In genomic region chr6:16551945-16552673, GRCm38 (mm10) we compare ENCODE assay signal across 20 mouse cellular contexts.
A peak's percentile ranks its signal among the peaks of the same experiment; 100 is the strongest.
DNase-seq lines count a peak whose midpoint lies in the region; ATAC-seq and TF ChIP-seq lines count a peak whose summit lies in the region.
"Had no signal": no experiment of that assay in that cellular context is flagged by ENCODE, and none has a peak within 500 bp of the region (broad histone marks: within the 10 kb centered on the region; RNA-seq: fewer than 3 reads in every experiment).

No protein-coding gene starts in this region.

- H3K9me3 ChIP-seq in lung, embryonic 14.5 days (ENCODE audit: low read depth, low read length) = no peaks in the 10 kb centered on the region
- H3K9me3 ChIP-seq in lung, postnatal 0 days (ENCODE audit: low read length) = no peaks in the 10 kb centered on the region
- H3K9me3 ChIP-seq in limb, embryonic 11.5 days (ENCODE audit: control insufficient read depth, low read length) = no peaks in the 10 kb centered on the region
- H3K9me3 ChIP-seq: neural tube, embryonic 13.5 days had no signal

- H3K27me3 ChIP-seq in lung, embryonic 14.5 days (ENCODE audit: insufficient read depth, low read length) = no peaks in the 10 kb centered on the region
- no peaks in the 10 kb centered on the region for H3K27me3 ChIP-seq in lung, postnatal 0 days (replicated peaks; ENCODE audit: insufficient read depth, low read length)
- H3K27me3 ChIP-seq in limb, embryonic 11.5 days (ENCODE audit: control insufficient read depth, insufficient read depth, low read length) = no peaks in the 10 kb centered on the region
- H3K27me3 ChIP-seq: neural tube, embryonic 13.5 days had no signal

- ATAC-seq in lung, embryonic 14.5 days (ENCODE audit: insufficient read depth) = no peak
- no peak for ATAC-seq in lung, postnatal 0 days
- ATAC-seq in limb, embryonic 11.5 days (ENCODE audit: insufficient number of reproducible peaks, low FRiP score, low TSS enrichment, low read depth) = peak; percentile 74
- ATAC-seq: forebrain, postnatal 0 days; hindbrain, postnatal 0 days had no signal

- WGBS in lung, embryonic 14.5 days = 39% methylated on average over 7 of the region's 7 CpGs
- 38% methylated on average over 7 of the region's 7 CpGs for WGBS in lung, postnatal 0 days
- 37% methylated on average over 7 of the region's 7 CpGs for WGBS in limb, embryonic 11.5 days

- no peak overlapping the region for H3K4me3 ChIP-seq in lung, embryonic 14.5 days (ENCODE audit: low read depth, low read length)
- H3K4me3 ChIP-seq in lung, postnatal 0 days (ENCODE audit: low read depth, low read length) = no peak overlapping the region
- H3K4me3 ChIP-seq in limb, embryonic 11.5 days (ENCODE audit: low read depth, low read length) = no peak overlapping the region
- H3K4me3 ChIP-seq: gastrocnemius, adult 2 months; neural tube, embryonic 13.5 days had no signal

- H3K4me1 ChIP-seq in lung, embryonic 14.5 days (ENCODE audit: insufficient read depth) = no peaks in the 10 kb centered on the region
- H3K4me1 ChIP-seq in lung, postnatal 0 days (ENCODE audit: insufficient read depth, low read depth, low read length) = no peaks in the 10 kb centered on the region
- H3K4me1 ChIP-seq in limb, embryonic 11.5 days (ENCODE audit: control insufficient read depth, insufficient read depth, low read length) = peaks cover 14% of the 10 kb centered on the region

- TF ChIP-seq EP300 in lung, postnatal 0 days (IDR thresholded peaks at IDR 0.05) = no peak

- H3K9ac ChIP-seq in lung, embryonic 14.5 days = no peak overlapping the region
- no peak overlapping the region for H3K9ac ChIP-seq in lung, postnatal 0 days (replicated peaks; ENCODE audit: low read depth)
- no peak overlapping the region for H3K9ac ChIP-seq in limb, embryonic 11.5 days (ENCODE audit: low read length)
- H3K9ac ChIP-seq: forebrain, postnatal 0 days; neural tube, embryonic 13.5 days had no signal

- H3K4me2 ChIP-seq in lung, embryonic 14.5 days = no peak overlapping the region
- no peak overlapping the region for H3K4me2 ChIP-seq in lung, postnatal 0 days (replicated peaks; ENCODE audit: low read depth, low read length)
- no peak overlapping the region for H3K4me2 ChIP-seq in limb, embryonic 11.5 days (ENCODE audit: low read depth, severe bottlenecking)
- H3K4me2 ChIP-seq: neural tube, embryonic 13.5 days had no signal

- no peak overlapping the region for H3K27ac ChIP-seq in lung, embryonic 14.5 days (ENCODE audit: low read depth)
- H3K27ac ChIP-seq in lung, postnatal 0 days (ENCODE audit: low read length) = no peak overlapping the region
- H3K27ac ChIP-seq in limb, embryonic 11.5 days (replicated peaks; ENCODE audit: low read depth, low read length) = no peak overlapping the region
- H3K27ac ChIP-seq: gastrocnemius, adult 2 months; hindbrain, postnatal 0 days; neural tube, embryonic 13.5 days had no signal

- DNase-seq in lung, embryonic 14.5 days = peak; percentile 34
- no peak for DNase-seq in lung, postnatal 0 days (ENCODE audit: low spot score)
- peak; percentile 5 to 13 for DNase-seq in urinary bladder, postnatal 36 days (ENCODE audit: low spot score in 2 of 2)
- DNase-seq in urinary bladder, postnatal 10 days (ENCODE audit: low spot score) = no peak
- no peak for DNase-seq in limb, embryonic 11.5 days (ENCODE audit: low spot score)
- DNase-seq in thymus, postnatal 25 days = no peak
- no peak for DNase-seq in layer of hippocampus, postnatal 14 days (ENCODE audit: low spot score in 2 of 2)
- DNase-seq: forebrain, postnatal 0 days; gastrocnemius, adult 2 months; heart, adult 18-20 months; heart, postnatal 4 days; kidney, adult 11 months; kidney, postnatal 36 days; layer of hippocampus, postnatal 36 days; lung, adult 2 months; retina, postnatal 1 day; right cerebral cortex, postnatal 4 days; thymus, postnatal 4 days had no signal

- H3K36me3 ChIP-seq in lung, embryonic 14.5 days (ENCODE audit: insufficient read depth) = no peaks in the 10 kb centered on the region
- H3K36me3 ChIP-seq in lung, postnatal 0 days (ENCODE audit: insufficient read depth, low read length) = no peaks in the 10 kb centered on the region
- no peaks in the 10 kb centered on the region for H3K36me3 ChIP-seq in limb, embryonic 11.5 days (ENCODE audit: control insufficient read depth, insufficient read depth, low read length)
- H3K36me3 ChIP-seq: neural tube, embryonic 13.5 days had no signal

- TF ChIP-seq CTCF in lung, embryonic 14.5 days (IDR thresholded peaks at IDR 0.05; ENCODE audit: low read depth) = no peak
- TF ChIP-seq CTCF in lung, postnatal 0 days (IDR thresholded peaks at IDR 0.05) = no peak

Comparison
In these comparisons a context has a peak if more than half of its experiments do, and no peak if none do; other contexts are left out.
1. DNase-seq: peak in lung, embryonic 14.5 days (single experiment) and urinary bladder, postnatal 36 days (2 of 2); none in lung, postnatal 0 days (single experiment), urinary bladder, postnatal 10 days (single experiment), limb, embryonic 11.5 days (single experiment), thymus, postnatal 25 days (single experiment) and layer of hippocampus, postnatal 14 days (0 of 2).